Comparison of ENCODE assay signal across 9 mouse cellular contexts in genomic region chr13:45006483-45006882, GRCm38 (mm10). TPM values are rescaled to one million over a fixed set of nuclear protein-coding genes. Genes with fewer than 3 reads are reported as not detected.
A peak's percentile ranks its signal among the peaks of the same experiment; 100 is the strongest.
DNase-seq lines count a peak whose midpoint lies in the region; ATAC-seq and TF ChIP-seq lines count a peak whose summit lies in the region.
"Had no signal": no experiment of that assay in that cellular context is flagged by ENCODE, and none has a peak within 500 bp of the region (broad histone marks: within the 10 kb centered on the region; RNA-seq: fewer than 3 reads in every experiment).

No protein-coding gene starts in this region.

- H3K4me2 ChIP-seq in forebrain, postnatal 0 days (ENCODE audit: low read depth): no peak overlapping the region
- H3K4me2 ChIP-seq in forebrain, embryonic 15.5 days (replicated peaks): no peak overlapping the region
- no peak overlapping the region for H3K4me2 ChIP-seq in midbrain, postnatal 0 days (ENCODE audit: low read depth, low read length, poor library complexity, severe bottlenecking)
- H3K4me2 ChIP-seq: embryonic facial prominence, embryonic 15.5 days had no signal

- no peak overlapping the region for H3K9ac ChIP-seq in forebrain, postnatal 0 days
- H3K9ac ChIP-seq in forebrain, embryonic 15.5 days (replicated peaks): no peak overlapping the region
- no peak overlapping the region for H3K9ac ChIP-seq in midbrain, postnatal 0 days (replicated peaks; ENCODE audit: low read length, poor library complexity, severe bottlenecking)
- H3K9ac ChIP-seq: embryonic facial prominence, embryonic 15.5 days had no signal

- H3K27ac ChIP-seq in forebrain, postnatal 0 days (ENCODE audit: low read depth, low read length): no peak overlapping the region
- H3K27ac ChIP-seq in forebrain, embryonic 15.5 days (replicated peaks): no peak overlapping the region
- no peak overlapping the region for H3K27ac ChIP-seq in midbrain, postnatal 0 days (ENCODE audit: low read depth, low read length)
- no peak overlapping the region for H3K27ac ChIP-seq in midbrain, embryonic 10.5 days (replicated peaks)
- H3K27ac ChIP-seq: embryonic facial prominence, embryonic 15.5 days had no signal

- H3K9me3 ChIP-seq in forebrain, postnatal 0 days (ENCODE audit: low read length): no peaks in the 10 kb centered on the region
- H3K9me3 ChIP-seq in forebrain, embryonic 15.5 days: no peaks in the 10 kb centered on the region
- H3K9me3 ChIP-seq in midbrain, postnatal 0 days (ENCODE audit: low read length): no peaks in the 10 kb centered on the region
- H3K9me3 ChIP-seq in midbrain, embryonic 10.5 days (replicated peaks): no peaks in the 10 kb centered on the region
- H3K9me3 ChIP-seq: embryonic facial prominence, embryonic 15.5 days had no signal

- no peaks in the 10 kb centered on the region; the same call in 1 of the 2 replicates for H3K4me1 ChIP-seq in forebrain, postnatal 0 days (ENCODE audit: insufficient read depth)
- peaks cover 5% of the 10 kb centered on the region; the same call in 1 of the 2 replicates for H3K4me1 ChIP-seq in forebrain, embryonic 15.5 days
- no peaks in the 10 kb centered on the region for H3K4me1 ChIP-seq in midbrain, postnatal 0 days (ENCODE audit: insufficient read depth, low read length)
- H3K4me1 ChIP-seq in midbrain, embryonic 10.5 days: peaks cover 14% of the 10 kb centered on the region

- no peaks in the 10 kb centered on the region for H3K36me3 ChIP-seq in forebrain, postnatal 0 days (ENCODE audit: insufficient read depth)
- no peaks in the 10 kb centered on the region for H3K36me3 ChIP-seq in forebrain, embryonic 15.5 days
- no peaks in the 10 kb centered on the region for H3K36me3 ChIP-seq in midbrain, postnatal 0 days (ENCODE audit: insufficient read depth, low read length)
- no peaks in the 10 kb centered on the region for H3K36me3 ChIP-seq in midbrain, embryonic 10.5 days
- H3K36me3 ChIP-seq: embryonic facial prominence, embryonic 15.5 days had no signal

- no peaks in the 10 kb centered on the region for H3K27me3 ChIP-seq in forebrain, postnatal 0 days (ENCODE audit: insufficient read depth, low read length)
- no peaks in the 10 kb centered on the region for H3K27me3 ChIP-seq in forebrain, embryonic 15.5 days
- no peaks in the 10 kb centered on the region for H3K27me3 ChIP-seq in midbrain, postnatal 0 days (ENCODE audit: insufficient read depth, low read length)
- no peaks in the 10 kb centered on the region for H3K27me3 ChIP-seq in midbrain, embryonic 10.5 days (ENCODE audit: low read depth, poor library complexity, severe bottlenecking)
- H3K27me3 ChIP-seq: embryonic facial prominence, embryonic 15.5 days had no signal

- no peak for DNase-seq in forebrain, postnatal 0 days
- peak; percentile 45 for DNase-seq in midbrain, postnatal 0 days (ENCODE audit: low spot score)
- no peak for DNase-seq in midbrain, embryonic 10.5 days (ENCODE audit: low spot score)
- peak; percentile 46 for DNase-seq in c-Kit-negative CD71-positive TER-119-positive erythroid progenitor cells, embryonic 14.5 days (ENCODE audit: low read depth, low spot score)
- peak; percentile 57 for DNase-seq in mesoderm, embryonic 11.5 days (ENCODE audit: low read depth, low spot score)
- DNase-seq in right cerebral cortex, postnatal 14 days: no peak
- no peak for DNase-seq in lung, postnatal 25 days (ENCODE audit: low spot score)

- TF ChIP-seq CTCF in forebrain, postnatal 0 days (IDR thresholded peaks at IDR 0.05; ENCODE audit: low read depth): peak; percentile 60
- peak; percentile 69 for TF ChIP-seq CTCF in midbrain, postnatal 0 days (IDR thresholded peaks at IDR 0.05)

- no peak overlapping the region for H3K4me3 ChIP-seq in forebrain, postnatal 0 days (ENCODE audit: low read depth, low read length)
- H3K4me3 ChIP-seq in forebrain, embryonic 15.5 days: no peak overlapping the region
- no peak overlapping the region for H3K4me3 ChIP-seq in midbrain, postnatal 0 days (ENCODE audit: low read depth, low read length)
- no peak overlapping the region for H3K4me3 ChIP-seq in midbrain, embryonic 10.5 days
- H3K4me3 ChIP-seq: embryonic facial prominence, embryonic 15.5 days had no signal

- WGBS in forebrain, postnatal 0 days: 80% methylated on average over 5 of the region's 5 CpGs
- WGBS in forebrain, embryonic 15.5 days: 81% methylated on average over 5 of the region's 5 CpGs
- WGBS in midbrain, postnatal 0 days: 86% methylated on average over 5 of the region's 5 CpGs
- 85% methylated on average over 5 of the region's 5 CpGs for WGBS in midbrain, embryonic 10.5 days

- ATAC-seq in forebrain, postnatal 0 days: no peak
- ATAC-seq in forebrain, embryonic 15.5 days (replicated peaks): no peak
- no peak for ATAC-seq in midbrain, postnatal 0 days (ENCODE audit: low FRiP score)

RNA-seq across cellular contexts. Expression of gene Dtnbp1, which starts 4.5 kb away (rescaled TPM):
- 80.9 and 84.9 TPM in 2 replicates for total RNA-seq in forebrain, postnatal 0 days (2014; rRNA removed)
- 121 and 130 TPM in 2 replicates for polyA plus RNA-seq in forebrain, postnatal 0 days (2015; fragmentation: Nextera tagmentation; extraction: Ambion mirVana)
- 107 and 113 TPM in 2 replicates for polyA plus RNA-seq in forebrain, embryonic 15.5 days (2015; fragmentation: Nextera tagmentation; extraction: Ambion mirVana)
- total RNA-seq in midbrain, postnatal 0 days (2014; rRNA removed): 91.0 and 115 TPM in 2 replicates
- polyA plus RNA-seq in midbrain, postnatal 0 days (2015; fragmentation: Nextera tagmentation; extraction: Ambion mirVana): 139 TPM in 2 replicates
- 74.1 and 75.7 TPM in 2 replicates for polyA plus RNA-seq in midbrain, embryonic 10.5 days (2016; fragmentation: Nextera tagmentation; extraction: Ambion mirVana)

Comparison
In these comparisons a context has a peak if more than half of its experiments do, and no peak if none do; other contexts are left out.
1. DNase-seq: peak in midbrain, postnatal 0 days (single experiment), c-Kit-negative CD71-positive TER-119-positive erythroid progenitor cells, embryonic 14.5 days (single experiment) and mesoderm, embryonic 11.5 days (single experiment); none in forebrain, postnatal 0 days (single experiment), midbrain, embryonic 10.5 days (single experiment), right cerebral cortex, postnatal 14 days (single experiment) and lung, postnatal 25 days (single experiment).